Mouse (Mus musculus): ENCODE data around the gene Tent2.

DNA sequence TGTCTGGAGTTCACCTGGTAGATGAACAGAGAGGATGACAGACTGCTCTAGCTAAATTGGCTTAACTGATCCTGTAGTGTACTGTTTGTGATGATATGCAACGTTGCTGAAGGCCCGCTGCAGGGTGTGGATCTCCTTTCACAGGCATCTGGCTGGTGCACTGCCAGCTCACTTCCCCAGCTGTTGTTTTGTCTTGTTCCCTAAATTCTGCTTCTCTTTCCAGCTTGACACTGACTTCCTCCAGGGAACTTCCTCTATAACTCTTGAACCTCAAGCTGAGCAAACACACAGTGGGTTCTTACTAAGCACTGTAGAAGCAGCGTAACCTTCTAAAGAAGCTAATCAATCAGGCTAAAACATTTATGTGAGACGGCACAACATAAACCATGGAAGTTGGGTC lies 38.8 kb upstream of the Tent2 start:
- TF ChIP-seq POLR2A (IDR thresholded peaks at IDR 0.05; ENCODE audit: borderline replicate concordance, control insufficient read depth, low read depth, low read length) (no peak), CTCF (IDR thresholded peaks at IDR 0.05; ENCODE audit: control insufficient read depth, insufficient read depth, low read length) (no peak)
